Mouse (Mus musculus): ENCODE results near the gene Nog. TPM values are rescaled to one million over a fixed set of nuclear protein-coding genes. Genes with fewer than 3 reads are reported as not detected.

Gene Nog
- polyA plus RNA-seq, 1 experiment: 0.13 TPM

DNA sequence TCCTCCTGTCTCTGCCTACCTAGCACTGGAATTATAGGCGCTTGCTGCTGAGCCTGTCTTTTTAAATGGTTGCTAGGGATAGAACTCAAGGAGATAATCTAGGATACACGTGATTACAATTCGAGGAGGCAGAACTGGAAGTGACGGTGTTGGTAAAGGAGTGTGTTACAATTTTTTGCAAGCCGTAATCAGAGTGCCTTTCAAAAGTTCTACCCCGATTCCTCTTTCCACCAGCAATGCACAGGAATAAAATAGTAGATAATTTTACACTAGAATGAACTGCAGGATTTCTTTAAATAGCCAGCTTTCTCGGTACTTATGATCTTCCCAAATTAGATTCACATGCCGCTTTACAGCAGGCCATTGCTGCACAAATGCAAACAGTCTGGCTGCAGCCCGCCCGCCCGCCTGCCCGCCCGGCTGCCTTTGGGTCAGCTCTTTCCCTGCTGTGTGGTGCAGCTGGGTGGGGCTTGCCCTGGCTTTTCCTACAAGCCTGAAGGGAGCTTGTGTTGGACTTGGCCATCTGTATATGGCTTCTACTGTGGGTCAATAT lies 32.2 kb downstream of the Nog start:
- Histone ChIP-seq H3K27me3 (replicated peaks) (no peaks in the 10 kb centered on the region), H3K36me3 (replicated peaks; ENCODE audit: low read length) (no peaks in the 10 kb centered on the region), H3K9me3 (no peaks in the 10 kb centered on the region), H3K4me3 (replicated peaks) (no peak overlapping the region), H3K4me1 (no peaks in the 10 kb centered on the region)
- no peak for TF ChIP-seq FLI1 (IDR thresholded peaks at IDR 0.05; ENCODE audit: low read length)
- no peak for TF ChIP-seq GATA1 (IDR thresholded peaks at IDR 0.05; ENCODE audit: borderline replicate concordance, low read length)

- TF ChIP-seq GATA1 (IDR thresholded peaks at IDR 0.05; ENCODE audit: borderline replicate concordance, low read length) (no peak), FLI1 (IDR thresholded peaks at IDR 0.05; ENCODE audit: low read length) (no peak)
- Histone ChIP-seq H3K4me1 (no peaks in the 10 kb centered on the region), H3K36me3 (replicated peaks; ENCODE audit: low read length) (no peaks in the 10 kb centered on the region), H3K4me3 (replicated peaks) (no peak overlapping the region), H3K27me3 (replicated peaks) (no peaks in the 10 kb centered on the region), H3K9me3 (no peaks in the 10 kb centered on the region)
Measured at GRCm38 (mm10) chr11:89267520-89267919, 34.6 kb downstream of the Nog start.

DNA sequence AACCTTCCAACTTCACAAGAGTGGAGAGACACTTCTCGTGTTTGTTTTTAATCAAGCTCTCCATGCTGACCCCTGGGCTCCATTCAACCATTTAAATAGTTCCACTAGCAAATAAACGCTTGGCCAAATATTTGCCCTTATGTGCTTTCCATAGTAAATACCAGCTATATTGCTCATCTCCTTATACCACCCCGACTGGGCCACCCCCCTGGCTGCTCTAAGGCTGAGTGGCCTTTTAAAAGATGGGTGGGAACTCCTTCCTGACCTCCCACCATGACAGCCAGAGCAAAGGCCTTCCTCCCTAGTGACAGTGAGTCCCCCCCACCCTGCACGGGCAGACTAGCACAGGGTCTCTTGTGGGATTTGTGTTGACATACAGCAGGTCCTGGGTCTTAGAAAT lies 37.1 kb downstream of the Nog start:
- Histone ChIP-seq H3K36me3 (replicated peaks; ENCODE audit: low read length) (no peaks in the 10 kb centered on the region), H3K9me3 (no peaks in the 10 kb centered on the region), H3K27me3 (replicated peaks) (no peaks in the 10 kb centered on the region), H3K4me3 (replicated peaks) (no peak overlapping the region), H3K4me1 (no peaks in the 10 kb centered on the region)
- TF ChIP-seq GATA1 (IDR thresholded peaks at IDR 0.05; ENCODE audit: borderline replicate concordance, low read length) (no peak), FLI1 (IDR thresholded peaks at IDR 0.05; ENCODE audit: low read length) (no peak)

GRCm38 (mm10) chr11:89259338-89259915 lies 42.7 kb downstream of the Nog start:
- TF ChIP-seq GATA1 (IDR thresholded peaks at IDR 0.05; ENCODE audit: borderline replicate concordance, low read length): no peak
- Histone ChIP-seq H3K9me3 (no peaks in the 10 kb centered on the region), H3K4me3 (replicated peaks) (no peak overlapping the region), H3K4me1 (no peaks in the 10 kb centered on the region), H3K27me3 (replicated peaks) (no peaks in the 10 kb centered on the region), H3K36me3 (replicated peaks; ENCODE audit: low read length) (no peaks in the 10 kb centered on the region)

DNA sequence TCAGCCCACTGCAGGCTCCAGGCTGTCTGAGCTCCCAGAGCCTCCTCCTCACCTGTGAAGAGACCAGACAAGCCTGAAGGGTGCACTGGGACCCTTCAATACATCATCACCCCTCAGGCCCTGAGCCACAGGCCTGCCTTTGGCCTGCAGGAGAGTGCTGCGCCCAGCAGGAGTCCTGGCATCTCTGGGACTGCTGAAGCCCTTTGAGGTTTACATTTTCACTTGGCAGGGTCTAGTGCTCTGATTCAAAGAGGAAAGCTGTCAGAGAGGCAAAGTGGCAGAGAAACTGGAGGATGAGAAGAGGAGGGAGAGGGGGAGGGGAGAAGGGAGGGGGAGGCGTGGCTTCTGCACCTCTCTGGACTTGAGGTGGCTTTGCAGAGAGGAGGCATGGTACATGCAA lies 44.2 kb downstream of the Nog start:
- no peaks in the 10 kb centered on the region for H3K9me3 ChIP-seq
- H3K4me1 ChIP-seq: no peaks in the 10 kb centered on the region
- TF ChIP-seq GATA1 (IDR thresholded peaks at IDR 0.05; ENCODE audit: borderline replicate concordance, low read length) (no peak), FLI1 (IDR thresholded peaks at IDR 0.05; ENCODE audit: low read length) (no peak)
- no peaks in the 10 kb centered on the region for H3K36me3 ChIP-seq (replicated peaks; ENCODE audit: low read length)
- H3K27me3 ChIP-seq (replicated peaks): no peaks in the 10 kb centered on the region
- H3K4me3 ChIP-seq (replicated peaks): no peak overlapping the region

GRCm38 (mm10) chr11:89253973-89254372 lies 48.2 kb downstream of the Nog start:
- no peaks in the 10 kb centered on the region for H3K36me3 ChIP-seq (replicated peaks; ENCODE audit: low read length)
- 0 out of 2 replicates have a peak, but pooled peaks cover 3% of the 10 kb centered on the region for H3K9me3 ChIP-seq
- H3K27me3 ChIP-seq (replicated peaks): no peaks in the 10 kb centered on the region
- TF ChIP-seq GATA1 (IDR thresholded peaks at IDR 0.05; ENCODE audit: borderline replicate concordance, low read length): no peak
- TF ChIP-seq FLI1 (IDR thresholded peaks at IDR 0.05; ENCODE audit: low read length): no peak
- H3K4me1 ChIP-seq: no peaks in the 10 kb centered on the region
- H3K4me3 ChIP-seq (replicated peaks): peak overlapping the region; percentile 7

Other genes with a start within 250 kb of the Nog start
- 0.70 TPM in 1 of 2 replicates, not detected in the other for gene Dgke, start 235.5 kb downstream of the Nog start, polyA plus RNA-seq (2012; ENCODE audit: insufficient read depth, low replicate concordance)
- not detected in 2 replicates for gene Gm525, start 228.5 kb downstream of the Nog start, polyA plus RNA-seq (2012; ENCODE audit: insufficient read depth, low replicate concordance)

Measured in megakaryocyte, embryonic 14.5 days (primary cell).